Mouse (Mus musculus) cerebellum, postnatal 4 days (tissue): ENCODE results near the gene Baz2b.
"Not testable (repeated sequence)": the region's sequence is repeated elsewhere in the genome, so short reads cannot be mapped to it uniquely, and the experiment has no call there.

Experiments
- DNase-seq, 2 experiments: peaks; one replicate each; pipeline ENCODE4 v3.0.0; 2022; ENCODE audit warnings: low spot score in 2 of 2, mixed read lengths in 1 of 2

Gene Baz2b

GRCm38 (mm10) chr2:60089528-60090247 lies 120.0 kb downstream of the Baz2b start:
- DNase-seq: no peak

- DNase-seq: no peak
Observed at GRCm38 (mm10) chr2:60088785-60089527, 120.7 kb downstream of the Baz2b start.

GRCm38 (mm10) chr2:60086197-60086903 lies 123.3 kb downstream of the Baz2b start:
- no peak for DNase-seq

GRCm38 (mm10) chr2:60084823-60085222 lies 124.8 kb downstream of the Baz2b start:
- DNase-seq: no peak

GRCm38 (mm10) chr2:60082984-60083636 lies 126.5 kb downstream of the Baz2b start:
- DNase-seq: no peak

GRCm38 (mm10) chr2:60082225-60082624 lies 127.4 kb downstream of the Baz2b start:
- no peak for DNase-seq

- DNase-seq: no peak
Observed at GRCm38 (mm10) chr2:60080831-60081230, 128.8 kb downstream of the Baz2b start.

GRCm38 (mm10) chr2:60077631-60078030 lies 132.0 kb downstream of the Baz2b start:
- no peak for DNase-seq

DNA sequence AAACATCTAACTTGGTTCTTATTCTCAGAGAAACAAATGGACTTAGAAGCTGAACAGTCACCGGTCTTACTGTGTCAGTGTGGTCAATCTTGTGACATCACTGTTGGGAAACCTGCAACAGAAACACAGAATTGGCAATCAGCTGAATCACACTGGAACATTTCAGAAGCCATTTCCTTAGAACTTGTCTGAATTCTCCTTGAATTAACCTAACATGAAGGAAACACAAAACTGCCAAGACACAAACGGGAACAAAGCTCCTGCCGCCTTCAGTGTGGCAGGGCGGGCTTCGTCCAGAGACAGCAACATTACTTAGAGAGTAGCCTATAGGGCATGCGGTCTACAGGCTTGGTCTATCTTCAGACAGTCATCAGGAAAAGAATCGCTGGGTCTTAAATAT lies 132.8 kb downstream of the Baz2b start:
- DNase-seq: no peak

GRCm38 (mm10) chr2:60076025-60076424 lies 133.6 kb downstream of the Baz2b start:
- no peak for DNase-seq

GRCm38 (mm10) chr2:60073798-60074197 lies 135.8 kb downstream of the Baz2b start:
- not testable (repeated sequence) for DNase-seq

DNA sequence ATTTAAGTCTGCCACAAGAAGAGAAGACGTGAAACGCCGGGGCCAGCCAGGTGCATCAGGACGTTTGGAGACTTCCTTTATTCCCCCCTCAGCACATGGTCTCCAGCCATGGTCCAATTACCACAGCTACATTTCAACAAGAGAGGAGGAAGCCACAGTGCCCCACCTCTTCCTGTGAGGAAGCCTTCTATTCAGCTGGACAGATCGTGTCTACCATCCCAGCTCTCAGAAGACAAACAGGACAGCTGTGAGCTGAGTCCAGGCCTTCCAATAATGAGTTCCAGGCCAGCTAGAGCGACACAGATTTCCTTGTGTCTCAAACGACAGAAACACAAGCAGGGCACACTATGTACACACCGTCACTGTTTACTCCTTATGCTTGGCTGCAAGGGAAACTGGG lies 137.8 kb downstream of the Baz2b start:
- DNase-seq: no peak

GRCm38 (mm10) chr2:60070938-60071337 lies 138.7 kb downstream of the Baz2b start:
- DNase-seq: no peak

DNA sequence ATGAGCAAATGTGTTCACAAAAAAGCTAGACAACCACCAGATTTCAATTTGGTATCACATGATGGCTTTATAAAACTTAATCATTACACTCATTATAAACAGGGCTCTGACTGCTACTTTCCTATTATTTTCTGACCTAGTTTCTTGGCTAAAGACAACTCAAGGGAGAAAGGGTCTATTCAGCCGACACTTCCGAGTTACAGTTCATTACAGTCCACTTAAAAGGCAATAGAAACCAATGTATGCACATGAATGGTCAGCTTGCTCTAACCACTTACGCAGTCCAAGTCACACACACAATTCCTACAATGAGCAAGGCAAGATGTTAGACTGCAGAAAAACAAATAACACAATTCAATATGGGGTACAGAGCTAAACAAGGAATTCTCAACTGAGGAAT lies 141.2 kb downstream of the Baz2b start:
- DNase-seq: no peak

DNA sequence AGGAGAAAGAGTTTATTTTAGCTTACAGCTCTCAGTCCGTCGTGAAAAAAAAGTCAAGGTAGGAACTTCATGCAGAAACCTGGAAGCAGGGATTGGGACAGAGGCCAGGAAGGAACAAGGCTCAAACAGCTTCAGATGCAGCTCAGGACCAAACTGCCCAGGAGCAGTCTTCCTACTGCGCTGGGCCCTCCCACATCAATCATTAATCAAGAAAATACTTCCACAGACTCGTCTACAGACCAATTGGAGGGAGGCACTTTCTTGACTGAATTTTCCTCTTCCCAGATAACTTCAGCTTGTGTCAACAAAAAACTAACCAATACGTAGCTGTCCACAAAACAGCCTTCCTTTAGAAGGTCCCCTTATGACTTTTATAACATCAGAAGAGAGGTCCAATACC lies 144.2 kb downstream of the Baz2b start:
- DNase-seq: no peak

- DNase-seq: no peak
Observed at GRCm38 (mm10) chr2:60060185-60060775, 149.4 kb downstream of the Baz2b start.

DNA sequence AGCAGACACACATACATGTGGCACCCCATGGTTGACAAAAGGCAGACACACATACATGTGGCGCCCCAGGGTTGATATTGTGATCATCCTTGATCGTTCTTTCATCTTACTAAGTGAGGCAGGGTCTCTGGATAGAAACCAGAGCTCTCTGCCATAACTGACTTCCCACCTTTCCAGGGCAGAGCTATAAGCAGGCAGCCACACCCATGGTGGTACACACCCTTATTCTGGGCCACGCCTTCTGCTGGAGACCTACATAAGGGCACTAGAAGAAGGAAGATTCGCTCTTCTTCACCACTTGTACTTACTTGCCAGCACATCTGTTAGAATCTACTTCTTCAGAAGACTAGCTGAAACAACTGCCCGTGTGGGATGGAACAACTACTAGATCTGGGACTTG lies 150.3 kb downstream of the Baz2b start:
- DNase-seq: no peak

GRCm38 (mm10) chr2:60056043-60056442 lies 153.6 kb downstream of the Baz2b start:
- no peak for DNase-seq

GRCm38 (mm10) chr2:60054808-60055535 lies 154.7 kb downstream of the Baz2b start:
- no peak for DNase-seq

DNA sequence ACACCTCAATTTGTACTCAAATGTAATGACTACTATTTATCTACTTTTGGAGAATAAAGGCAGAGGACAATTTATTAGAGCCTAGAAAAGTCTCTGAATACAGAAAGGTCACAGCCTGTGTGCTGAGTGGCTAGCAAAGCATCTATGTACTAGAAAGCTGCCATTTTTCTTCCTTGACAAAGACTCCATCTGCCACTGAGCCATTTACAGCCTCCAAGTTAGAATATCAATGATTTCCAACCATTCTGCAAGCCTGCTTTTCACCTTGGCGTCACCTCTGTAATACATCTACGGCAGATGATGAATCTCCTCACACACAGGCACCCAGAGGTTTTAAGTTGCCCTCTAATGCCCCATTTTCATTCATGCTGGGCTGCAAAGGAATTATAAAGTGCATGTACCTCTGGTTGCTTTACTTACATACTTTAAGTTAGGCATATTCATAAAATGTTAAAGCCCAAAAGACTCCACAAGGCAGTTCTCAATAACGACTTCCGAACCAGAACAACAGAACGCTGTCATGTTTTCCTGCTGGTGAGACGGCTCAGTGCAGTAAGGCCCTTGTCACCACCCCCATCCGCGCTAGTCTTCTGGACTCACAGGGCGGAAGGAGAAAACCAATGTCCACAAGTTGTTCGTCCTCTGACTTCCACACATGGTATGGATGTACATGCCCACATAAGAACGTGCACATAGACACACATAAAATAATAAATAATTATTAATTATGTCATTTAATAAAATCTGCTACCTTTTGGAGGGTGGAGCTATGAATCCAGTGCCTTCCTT lies 156.2 kb downstream of the Baz2b start:
- DNase-seq: no peak
